Mouse (Mus musculus) midbrain, embryonic 13.5 days (tissue): Measurements from ENCODE around the gene Itga9. TPM values are rescaled to one million over a fixed set of nuclear protein-coding genes. Genes with fewer than 3 reads are reported as not detected.
A peak's percentile ranks its signal among the peaks of the same experiment; 100 is the strongest.

Source experiments
- ATAC-seq: fragments of 200-750 bp; cut with Nextera tagmentation; 2 replicates; pipeline ENCODE4 v1.8.0; 2017; ENCODE audit warnings: mild to moderate bottlenecking, moderate TSS enrichment, moderate library complexity
- H3K27ac ChIP-seq: fragments of 300-500 bp; sonication (generic); 2 replicates; pipeline ENCODE4 v1.5.1; 2015; ENCODE audit warnings: inconsistent platforms, mild to moderate bottlenecking, moderate library complexity
- H3K27me3 ChIP-seq: fragments of 300-500 bp; sonication (generic); 2 replicates; pipeline ENCODE4 v1.6.1; 2015; ENCODE audit warnings: mild to moderate bottlenecking, inconsistent platforms
- H3K36me3 ChIP-seq: fragments of 300-500 bp; sonication (generic); 2 replicates; pipeline ENCODE4 v1.6.1; 2015; ENCODE audit warnings: mild to moderate bottlenecking, inconsistent platforms
- H3K4me1 ChIP-seq: fragments of 300-500 bp; sonication (generic); replicated peaks from 2 replicates; pipeline ENCODE4 v1.6.1; 2015; ENCODE audit warnings: inconsistent platforms
- H3K4me2 ChIP-seq: fragments of 300-500 bp; sonication (generic); replicated peaks from 2 replicates; pipeline ENCODE4 v1.6.1; 2015; ENCODE audit warnings: moderate library complexity, mild to moderate bottlenecking, inconsistent platforms
- H3K4me3 ChIP-seq: fragments of 300-500 bp; sonication (generic); replicated peaks from 2 replicates; pipeline ENCODE4 v1.5.1; 2015; ENCODE audit warnings: mild to moderate bottlenecking, inconsistent platforms
- H3K9ac ChIP-seq: fragments of 300-500 bp; sonication (generic); replicated peaks from 2 replicates; pipeline ENCODE4 v1.6.1; 2015; ENCODE audit warnings: mild to moderate bottlenecking, inconsistent platforms
- H3K9me3 ChIP-seq: fragments of 300-500 bp; sonication (generic); 2 replicates; pipeline ENCODE4 v1.6.1; 2016; ENCODE audit warnings: mild to moderate bottlenecking, inconsistent platforms
- WGBS: fragments of 180-500 bp; shearing (Covaris S2); methylation state at CpG from one replicate; pipeline ENCODE4 v1.1.7; 2015; 5-methylcytosine and 5-hydroxymethylcytosine counted together
- polyA plus RNA-seq: library from polyadenylated mRNA; unstranded; fragments of >200 nt; fragmentation: Nextera tagmentation; extraction: Ambion mirVana; gene quantifications from 2 replicates; pipeline ENCODE4 v1.2.1, GENCODE M21; 2015

Gene Itga9
- polyA plus RNA-seq, result 0.98 and 1.4 TPM in 2 replicates

GRCm38 (mm10) chr9:118606148-118606816, at the start of gene Itga9:
Gene Itga9 (plus strand): TSS chr9:118606690.
- H3K4me3 ChIP-seq, result peak within 1 kb of the TSS; percentile 50
- peak; percentile 90 for ATAC-seq
- H3K4me1 ChIP-seq, result peaks cover 5% of the 10 kb centered on the region
- WGBS, result 13% methylated on average over 38 of the region's 42 CpGs
- H3K36me3 ChIP-seq, result no peaks in the 10 kb centered on the region
- H3K27me3 ChIP-seq, result peaks cover 42% of the 10 kb centered on the region
- H3K4me2 ChIP-seq, result peak within 1 kb of the TSS; percentile 87
- no peaks in the 10 kb centered on the region for H3K9me3 ChIP-seq
- peak within 1 kb of the TSS; percentile 64 for H3K9ac ChIP-seq
- H3K27ac ChIP-seq, result no peak within 1 kb of the TSS

- no peaks in the 10 kb centered on the region for H3K27me3 ChIP-seq
- no peak for ATAC-seq
- H3K27ac ChIP-seq, result no peak overlapping the region
- H3K4me3 ChIP-seq, result no peak overlapping the region
- peaks cover 88% of the 10 kb centered on the region for H3K36me3 ChIP-seq
- 75% methylated on average over 24 of the region's 24 CpGs for WGBS
- no peak overlapping the region for H3K9ac ChIP-seq
- no peak overlapping the region for H3K4me2 ChIP-seq
- H3K4me1 ChIP-seq, result no peaks in the 10 kb centered on the region
- H3K9me3 ChIP-seq, result no peaks in the 10 kb centered on the region
Observed at GRCm38 (mm10) chr9:118556951-118557780, 49.3 kb upstream of the Itga9 start.

GRCm38 (mm10) chr9:118563356-118563755, 43.1 kb upstream of the Itga9 start:
- H3K27ac ChIP-seq, result no peak overlapping the region
- H3K9ac ChIP-seq, result no peak overlapping the region
- 97% methylated on average over 11 of the region's 11 CpGs for WGBS
- H3K4me2 ChIP-seq, result no peak overlapping the region
- no peaks in the 10 kb centered on the region for H3K27me3 ChIP-seq
- H3K9me3 ChIP-seq, result no peaks in the 10 kb centered on the region
- peaks cover 92% of the 10 kb centered on the region for H3K36me3 ChIP-seq
- no peaks in the 10 kb centered on the region for H3K4me1 ChIP-seq
- no peak overlapping the region for H3K4me3 ChIP-seq
- no peak for ATAC-seq

- Histone ChIP-seq H3K4me2 (no peak overlapping the region), H3K36me3 (peaks cover 88% of the 10 kb centered on the region), H3K9ac (no peak overlapping the region), H3K4me1 (no peaks in the 10 kb centered on the region), H3K27me3 (no peaks in the 10 kb centered on the region), H3K9me3 (no peaks in the 10 kb centered on the region), H3K27ac (no peak overlapping the region), H3K4me3 (no peak overlapping the region)
- no peak for ATAC-seq
- WGBS, result 94% methylated on average over 7 of the region's 7 CpGs
Observed at GRCm38 (mm10) chr9:118563866-118564265, 42.6 kb upstream of the Itga9 start.

GRCm38 (mm10) chr9:118564696-118565095, 41.8 kb upstream of the Itga9 start:
- no peak for ATAC-seq
- 94% methylated on average over 16 of the region's 16 CpGs for WGBS
- no peak overlapping the region for H3K9ac ChIP-seq
- H3K36me3 ChIP-seq, result peaks cover 88% of the 10 kb centered on the region
- no peaks in the 10 kb centered on the region for H3K27me3 ChIP-seq
- H3K9me3 ChIP-seq, result no peaks in the 10 kb centered on the region
- H3K4me1 ChIP-seq, result no peaks in the 10 kb centered on the region
- no peak overlapping the region for H3K27ac ChIP-seq
- H3K4me3 ChIP-seq, result no peak overlapping the region
- no peak overlapping the region for H3K4me2 ChIP-seq

- H3K27ac ChIP-seq, result no peak overlapping the region
- H3K4me2 ChIP-seq, result no peak overlapping the region
- no peak overlapping the region for H3K4me3 ChIP-seq
- no peaks in the 10 kb centered on the region for H3K4me1 ChIP-seq
- H3K27me3 ChIP-seq, result no peaks in the 10 kb centered on the region
- no peak for ATAC-seq
- no peaks in the 10 kb centered on the region for H3K9me3 ChIP-seq
- peaks cover 85% of the 10 kb centered on the region for H3K36me3 ChIP-seq
- 84% methylated on average over 6 of the region's 6 CpGs for WGBS
- no peak overlapping the region for H3K9ac ChIP-seq
Observed at GRCm38 (mm10) chr9:118569328-118569727, 37.2 kb upstream of the Itga9 start.

- Histone ChIP-seq H3K9me3 (no peaks in the 10 kb centered on the region), H3K9ac (no peak overlapping the region), H3K36me3 (peaks cover 82% of the 10 kb centered on the region), H3K27ac (no peak overlapping the region), H3K27me3 (no peaks in the 10 kb centered on the region), H3K4me2 (no peak overlapping the region), H3K4me1 (no peaks in the 10 kb centered on the region), H3K4me3 (no peak overlapping the region)
- no peak for ATAC-seq
- WGBS, result 85% methylated on average over 4 of the region's 4 CpGs
Observed at GRCm38 (mm10) chr9:118570865-118571264, 35.6 kb upstream of the Itga9 start.

GRCm38 (mm10) chr9:118571701-118572100, 34.8 kb upstream of the Itga9 start:
- ATAC-seq, result no peak
- Histone ChIP-seq H3K4me2 (no peak overlapping the region), H3K4me3 (no peak overlapping the region), H3K27me3 (no peaks in the 10 kb centered on the region), H3K36me3 (peaks cover 81% of the 10 kb centered on the region), H3K27ac (no peak overlapping the region), H3K9ac (no peak overlapping the region), H3K9me3 (no peaks in the 10 kb centered on the region), H3K4me1 (no peaks in the 10 kb centered on the region)
- 92% methylated on average over 4 of the region's 4 CpGs for WGBS

- no peaks in the 10 kb centered on the region for H3K9me3 ChIP-seq
- H3K4me3 ChIP-seq, result no peak overlapping the region
- H3K36me3 ChIP-seq, result peaks cover 79% of the 10 kb centered on the region
- ATAC-seq, result no peak
- H3K27me3 ChIP-seq, result no peaks in the 10 kb centered on the region
- H3K27ac ChIP-seq, result no peak overlapping the region
- no peak overlapping the region for H3K9ac ChIP-seq
- H3K4me1 ChIP-seq, result no peaks in the 10 kb centered on the region
- H3K4me2 ChIP-seq, result no peak overlapping the region
- WGBS, result 96% methylated on average over 5 of the region's 5 CpGs
Observed at GRCm38 (mm10) chr9:118574911-118575310, 31.6 kb upstream of the Itga9 start.

- Histone ChIP-seq H3K27ac (no peak overlapping the region), H3K36me3 (peaks cover 57% of the 10 kb centered on the region), H3K4me2 (no peak overlapping the region), H3K9me3 (no peaks in the 10 kb centered on the region), H3K4me3 (no peak overlapping the region), H3K27me3 (no peaks in the 10 kb centered on the region), H3K9ac (no peak overlapping the region), H3K4me1 (no peaks in the 10 kb centered on the region)
- 85% methylated on average over 6 of the region's 6 CpGs for WGBS
- no peak for ATAC-seq
Observed at GRCm38 (mm10) chr9:118580371-118580770, 26.1 kb upstream of the Itga9 start.

GRCm38 (mm10) chr9:118582757-118583156, 23.7 kb upstream of the Itga9 start:
- Histone ChIP-seq H3K27ac (no peak overlapping the region), H3K27me3 (no peaks in the 10 kb centered on the region), H3K9me3 (no peaks in the 10 kb centered on the region), H3K4me2 (no peak overlapping the region), H3K4me3 (no peak overlapping the region), H3K36me3 (peaks cover 44% of the 10 kb centered on the region), H3K4me1 (no peaks in the 10 kb centered on the region), H3K9ac (no peak overlapping the region)
- WGBS, result 85% methylated on average over 6 of the region's 6 CpGs
- ATAC-seq, result no peak

GRCm38 (mm10) chr9:118584838-118585237, 21.7 kb upstream of the Itga9 start:
- Histone ChIP-seq H3K4me3 (no peak overlapping the region), H3K27ac (no peak overlapping the region), H3K36me3 (peaks cover 28% of the 10 kb centered on the region), H3K27me3 (no peaks in the 10 kb centered on the region), H3K4me1 (peaks cover under 1% of the 10 kb centered on the region; the same call in 1 of the 2 replicates), H3K4me2 (no peak overlapping the region), H3K9me3 (no peaks in the 10 kb centered on the region), H3K9ac (no peak overlapping the region)
- WGBS, result 88% methylated on average over 1 of the region's 1 CpGs
- no peak for ATAC-seq
